Mouse (Mus musculus) hindbrain, embryonic 16.5 days (tissue): ENCODE measurements around the gene Slc1a6. TPM values are rescaled to one million over a fixed set of nuclear protein-coding genes. Genes with fewer than 3 reads are reported as not detected.
"Not testable (repeated sequence)": the region's sequence is repeated elsewhere in the genome, so short reads cannot be mapped to it uniquely, and the experiment has no call there.

ENCODE experiments used
- ATAC-seq: fragments of 200-750 bp; cut with Nextera tagmentation; 2 replicates; pipeline ENCODE4 v1.8.0; 2017; ENCODE audit warnings: moderate TSS enrichment, moderate library complexity
- H3K27ac ChIP-seq: fragments of 300-500 bp; sonication (generic); 2 replicates; pipeline ENCODE4 v1.5.1; 2014; ENCODE audit warnings: low read depth, mild to moderate bottlenecking, control low read depth, low read length, moderate library complexity
- H3K27me3 ChIP-seq: fragments of 300-500 bp; sonication (generic); replicated peaks from 2 replicates; pipeline ENCODE4 v1.6.1; 2014; ENCODE audit warnings: low read length; ENCODE audit not compliant: control insufficient read depth, insufficient read depth
- H3K36me3 ChIP-seq: fragments of 300-500 bp; sonication (generic); 2 replicates; pipeline ENCODE4 v1.6.1; 2014; ENCODE audit warnings: mild to moderate bottlenecking, low read length, moderate library complexity, mixed read lengths; ENCODE audit not compliant: control insufficient read depth, insufficient read depth
- H3K4me1 ChIP-seq: fragments of 300-500 bp; sonication (generic); 2 replicates; pipeline ENCODE4 v1.6.1; 2014; ENCODE audit warnings: low read depth, low read length; ENCODE audit not compliant: control insufficient read depth, insufficient read depth
- H3K4me2 ChIP-seq: fragments of 300-500 bp; sonication (generic); 2 replicates; pipeline ENCODE4 v1.6.1; 2014; ENCODE audit warnings: mild to moderate bottlenecking, low read length, control low read depth, moderate library complexity
- H3K4me3 ChIP-seq: fragments of 300-500 bp; sonication (generic); 2 replicates; pipeline ENCODE4 v1.5.1; 2014; ENCODE audit warnings: mild to moderate bottlenecking, low read length, control low read depth, moderate library complexity
- H3K9ac ChIP-seq: fragments of 300-500 bp; sonication (generic); 2 replicates; pipeline ENCODE4 v1.6.1; 2014; ENCODE audit warnings: low read depth, mild to moderate bottlenecking, control low read depth, low read length, moderate library complexity
- H3K9me3 ChIP-seq: fragments of 300-500 bp; sonication (generic); 2 replicates; pipeline ENCODE4 v1.6.1; 2014; ENCODE audit warnings: mild to moderate bottlenecking, low read length, moderate library complexity; ENCODE audit not compliant: control insufficient read depth
- WGBS: fragments of 180-500 bp; shearing (Covaris S2); extraction: QIAGEN DNeasy Blood & Tissue Kit; methylation state at CpG from one replicate; pipeline ENCODE4 v1.1.7; 2014; 5-methylcytosine and 5-hydroxymethylcytosine counted together
- polyA plus RNA-seq: library from polyadenylated mRNA; unstranded; fragments of >200 nt; fragmentation: Nextera tagmentation; extraction: Ambion mirVana; gene quantifications from 2 replicates; pipeline ENCODE4 v1.2.1, GENCODE M21; 2015

Gene Slc1a6
- polyA plus RNA-seq, 1 experiment from 2014 or later = 37.3 TPM

- WGBS = 30% methylated on average over 6 of the region's 6 CpGs
- H3K9me3 ChIP-seq = no peaks in the 10 kb centered on the region
- H3K27ac ChIP-seq = no peak overlapping the region
- ATAC-seq = no peak
- H3K4me3 ChIP-seq = no peak overlapping the region
- peaks cover 5% of the 10 kb centered on the region for H3K4me1 ChIP-seq
- H3K4me2 ChIP-seq = no peak overlapping the region
- no peak overlapping the region for H3K9ac ChIP-seq
- H3K27me3 ChIP-seq = no peaks in the 10 kb centered on the region
- no peaks in the 10 kb centered on the region for H3K36me3 ChIP-seq
Measured at GRCm38 (mm10) chr10:78756021-78756420, 24.3 kb upstream of the Slc1a6 start.

GRCm38 (mm10) chr10:78765570-78765969 is 14.7 kb upstream of the Slc1a6 start:
- no peak overlapping the region for H3K27ac ChIP-seq
- ATAC-seq = no peak
- 94% methylated on average over 1 of the region's 1 CpGs for WGBS

GRCm38 (mm10) chr10:78775830-78776229 is 4.5 kb upstream of the Slc1a6 start:
- H3K4me1 ChIP-seq = no peaks in the 10 kb centered on the region; the same call in 1 of the 2 replicates
- no peak overlapping the region for H3K9ac ChIP-seq
- no peaks in the 10 kb centered on the region for H3K9me3 ChIP-seq
- ATAC-seq = no peak
- H3K4me2 ChIP-seq = no peak overlapping the region
- 51% methylated on average over 4 of the region's 4 CpGs for WGBS
- no peak overlapping the region for H3K27ac ChIP-seq
- no peaks in the 10 kb centered on the region for H3K36me3 ChIP-seq
- H3K4me3 ChIP-seq = no peak overlapping the region
- H3K27me3 ChIP-seq = no peaks in the 10 kb centered on the region

More at GRCm38 (mm10) chr10:78765570-78765969, 14.7 kb upstream of the Slc1a6 start:
- Histone ChIP-seq H3K9ac (no peak overlapping the region), H3K36me3 (no peaks in the 10 kb centered on the region), H3K9me3 (peaks cover 11% of the 10 kb centered on the region), H3K4me2 (no peak overlapping the region), H3K4me1 (no peaks in the 10 kb centered on the region), H3K4me3 (no peak overlapping the region), H3K27me3 (no peaks in the 10 kb centered on the region)

- WGBS = 55% methylated on average over 9 of the region's 9 CpGs
- Histone ChIP-seq H3K4me3 (peak overlapping the region; percentile 65), H3K4me1 (no peaks in the 10 kb centered on the region; the same call in none of the 2 replicates), H3K36me3 (no peaks in the 10 kb centered on the region), H3K9me3 (no peaks in the 10 kb centered on the region), H3K9ac (peak overlapping the region; percentile 84), H3K4me2 (peak overlapping the region; percentile 96), H3K27me3 (no peaks in the 10 kb centered on the region), H3K27ac (no peak overlapping the region; the same call in 1 of the 2 replicates)
- ATAC-seq = peak; percentile 21; the same call in 1 of the 2 replicates
Measured at GRCm38 (mm10) chr10:78779527-78779926, 769 bp upstream of the Slc1a6 start.

- H3K9ac ChIP-seq = peak overlapping the region; percentile 84
- no peaks in the 10 kb centered on the region for H3K9me3 ChIP-seq
- peak overlapping the region; percentile 61 for H3K4me3 ChIP-seq
- ATAC-seq = peak; percentile 99
- peak overlapping the region; percentile 61 for H3K4me2 ChIP-seq
- H3K27ac ChIP-seq = peak overlapping the region; percentile 90
- no peaks in the 10 kb centered on the region for H3K36me3 ChIP-seq
- WGBS = 6% methylated on average over 22 of the region's 22 CpGs
- H3K27me3 ChIP-seq = no peaks in the 10 kb centered on the region
- peaks cover 5% of the 10 kb centered on the region for H3K4me1 ChIP-seq
Measured at GRCm38 (mm10) chr10:78787566-78788087, 7.3 kb downstream of the Slc1a6 start.

GRCm38 (mm10) chr10:78790561-78790960 is 10.3 kb downstream of the Slc1a6 start:
- WGBS = 39% methylated on average over 1 of the region's 1 CpGs
- Histone ChIP-seq H3K9me3 (no peaks in the 10 kb centered on the region), H3K4me1 (peaks cover 5% of the 10 kb centered on the region), H3K9ac (no peak overlapping the region), H3K27me3 (no peaks in the 10 kb centered on the region), H3K4me3 (no peak overlapping the region), H3K4me2 (no peak overlapping the region), H3K36me3 (no peaks in the 10 kb centered on the region), H3K27ac (no peak overlapping the region)
- no peak for ATAC-seq

GRCm38 (mm10) chr10:78801449-78801848 is 21.2 kb downstream of the Slc1a6 start:
- Histone ChIP-seq H3K36me3 (0 out of 2 replicates have a peak, but pooled peaks cover 5% of the 10 kb centered on the region), H3K4me3 (no peak overlapping the region), H3K9ac (no peak overlapping the region), H3K4me2 (no peak overlapping the region), H3K4me1 (no peaks in the 10 kb centered on the region), H3K9me3 (no peaks in the 10 kb centered on the region), H3K27me3 (no peaks in the 10 kb centered on the region), H3K27ac (no peak overlapping the region)
- 81% methylated on average over 2 of the region's 2 CpGs for WGBS
- no peak for ATAC-seq

- Histone ChIP-seq H3K4me2 (peak overlapping the region; percentile 12; the same call in 1 of the 2 replicates), H3K36me3 (0 out of 2 replicates have a peak, but pooled peaks cover 4% of the 10 kb centered on the region), H3K9ac (no peak overlapping the region), H3K4me3 (no peak overlapping the region), H3K9me3 (0 out of 2 replicates have a peak, but pooled peaks cover 2% of the 10 kb centered on the region), H3K4me1 (no peaks in the 10 kb centered on the region), H3K27ac (peak overlapping the region; percentile 48), H3K27me3 (no peaks in the 10 kb centered on the region)
- WGBS = 37% methylated on average over 6 of the region's 6 CpGs
- peak; percentile 96 for ATAC-seq
Measured at GRCm38 (mm10) chr10:78812358-78813060, 32.2 kb downstream of the Slc1a6 start.

- H3K9me3 ChIP-seq, ATAC-seq, H3K27ac ChIP-seq, H3K27me3 ChIP-seq, H3K4me1 ChIP-seq, H3K36me3 ChIP-seq, H3K4me3 ChIP-seq, H3K4me2 ChIP-seq, H3K9ac ChIP-seq: not testable (repeated sequence)
- 93% methylated on average over 12 of the region's 12 CpGs for WGBS
Measured at GRCm38 (mm10) chr10:78840456-78840855, 60.2 kb downstream of the Slc1a6 start.
